Mouse (Mus musculus): Measurements from ENCODE around the gene Prkag2. TPM values are rescaled to one million over a fixed set of nuclear protein-coding genes. Genes with fewer than 3 reads are reported as not detected.

Prkag2 gene
- polyA plus RNA-seq, 1 experiment from 2014 or later, result 59.1 TPM

GRCm38 (mm10) chr5:24889860-24890259 lies 210.6 kb downstream of the Prkag2 start:
- ATAC-seq (ENCODE audit: insufficient read depth, low FRiP score, low TSS enrichment), result no peak
- H3K4me3 ChIP-seq (ENCODE audit: low read depth, low read length), result no peak overlapping the region
- WGBS, result 63% methylated on average over 9 of the region's 9 CpGs

GRCm38 (mm10) chr5:24888874-24889591 lies 211.4 kb downstream of the Prkag2 start:
- no peak for ATAC-seq (ENCODE audit: insufficient read depth, low FRiP score, low TSS enrichment)
- H3K36me3 ChIP-seq (ENCODE audit: control insufficient read depth, insufficient read depth, low read length), result peaks cover 3% of the 10 kb centered on the region; the same call in 1 of the 2 replicates
- no peak overlapping the region for H3K27ac ChIP-seq (ENCODE audit: low read depth, low read length)
- no peak overlapping the region for H3K9ac ChIP-seq (ENCODE audit: low read length)
- H3K4me3 ChIP-seq (ENCODE audit: low read depth, low read length), result no peak overlapping the region
- no peaks in the 10 kb centered on the region for H3K4me1 ChIP-seq (ENCODE audit: control insufficient read depth, insufficient read depth, low read length)
- no peaks in the 10 kb centered on the region for H3K9me3 ChIP-seq (ENCODE audit: control insufficient read depth, low read length)
- WGBS, result 88% methylated on average over 11 of the region's 11 CpGs
- no peaks in the 10 kb centered on the region for H3K27me3 ChIP-seq (ENCODE audit: control insufficient read depth, insufficient read depth, low read length)
- H3K4me2 ChIP-seq (ENCODE audit: low read depth), result no peak overlapping the region
- DNase-seq (ENCODE audit: low spot score), result no peak

More at GRCm38 (mm10) chr5:24889860-24890259, 210.6 kb downstream of the Prkag2 start:
- H3K4me1 ChIP-seq (ENCODE audit: control insufficient read depth, insufficient read depth, low read length), result no peaks in the 10 kb centered on the region
- H3K27me3 ChIP-seq (ENCODE audit: control insufficient read depth, insufficient read depth, low read length), result no peaks in the 10 kb centered on the region
- H3K4me2 ChIP-seq (ENCODE audit: low read depth), result no peak overlapping the region
- H3K36me3 ChIP-seq (ENCODE audit: control insufficient read depth, insufficient read depth, low read length), result peaks cover 3% of the 10 kb centered on the region; the same call in 1 of the 2 replicates
- no peak for DNase-seq (ENCODE audit: low spot score)
- H3K27ac ChIP-seq (ENCODE audit: low read depth, low read length), result no peak overlapping the region
- H3K9ac ChIP-seq (ENCODE audit: low read length), result no peak overlapping the region
- no peaks in the 10 kb centered on the region for H3K9me3 ChIP-seq (ENCODE audit: control insufficient read depth, low read length)

GRCm38 (mm10) chr5:24887271-24887670 lies 213.2 kb downstream of the Prkag2 start:
- Histone ChIP-seq H3K27ac (ENCODE audit: low read depth, low read length) (no peak overlapping the region), H3K27me3 (ENCODE audit: control insufficient read depth, insufficient read depth, low read length) (no peaks in the 10 kb centered on the region), H3K9ac (ENCODE audit: low read length) (no peak overlapping the region), H3K4me3 (ENCODE audit: low read depth, low read length) (no peak overlapping the region), H3K36me3 (ENCODE audit: control insufficient read depth, insufficient read depth, low read length) (peaks cover 3% of the 10 kb centered on the region; the same call in 1 of the 2 replicates), H3K4me1 (ENCODE audit: control insufficient read depth, insufficient read depth, low read length) (no peaks in the 10 kb centered on the region), H3K4me2 (ENCODE audit: low read depth) (no peak overlapping the region), H3K9me3 (ENCODE audit: control insufficient read depth, low read length) (no peaks in the 10 kb centered on the region)
- no peak for DNase-seq (ENCODE audit: low spot score)
- ATAC-seq (ENCODE audit: insufficient read depth, low FRiP score, low TSS enrichment), result no peak
- WGBS, result 92% methylated on average over 8 of the region's 8 CpGs

- H3K4me2 ChIP-seq (ENCODE audit: low read depth), result no peak overlapping the region
- H3K27me3 ChIP-seq (ENCODE audit: control insufficient read depth, insufficient read depth, low read length), result no peaks in the 10 kb centered on the region
- H3K9me3 ChIP-seq (ENCODE audit: control insufficient read depth, low read length), result no peaks in the 10 kb centered on the region
- DNase-seq (ENCODE audit: low spot score), result no peak
- no peak for ATAC-seq (ENCODE audit: insufficient read depth, low FRiP score, low TSS enrichment)
- H3K4me1 ChIP-seq (ENCODE audit: control insufficient read depth, insufficient read depth, low read length), result no peaks in the 10 kb centered on the region
- WGBS, result 79% methylated on average over 4 of the region's 4 CpGs
- no peak overlapping the region for H3K4me3 ChIP-seq (ENCODE audit: low read depth, low read length)
- no peaks in the 10 kb centered on the region for H3K36me3 ChIP-seq (ENCODE audit: control insufficient read depth, insufficient read depth, low read length)
- H3K27ac ChIP-seq (ENCODE audit: low read depth, low read length), result no peak overlapping the region
- H3K9ac ChIP-seq (ENCODE audit: low read length), result no peak overlapping the region
These were observed 221.7 kb downstream of the Prkag2 start for GRCm38 (mm10) chr5:24878713-24879112.

GRCm38 (mm10) chr5:24877836-24878624 lies 222.4 kb downstream of the Prkag2 start:
- Histone ChIP-seq H3K36me3 (ENCODE audit: control insufficient read depth, insufficient read depth, low read length) (no peaks in the 10 kb centered on the region), H3K9me3 (ENCODE audit: control insufficient read depth, low read length) (no peaks in the 10 kb centered on the region), H3K9ac (ENCODE audit: low read length) (no peak overlapping the region), H3K27me3 (ENCODE audit: control insufficient read depth, insufficient read depth, low read length) (no peaks in the 10 kb centered on the region), H3K4me3 (ENCODE audit: low read depth, low read length) (no peak overlapping the region), H3K4me1 (ENCODE audit: control insufficient read depth, insufficient read depth, low read length) (no peaks in the 10 kb centered on the region), H3K4me2 (ENCODE audit: low read depth) (no peak overlapping the region), H3K27ac (ENCODE audit: low read depth, low read length) (no peak overlapping the region)
- WGBS, result 75% methylated on average over 11 of the region's 11 CpGs
- ATAC-seq (ENCODE audit: insufficient read depth, low FRiP score, low TSS enrichment) (no peak), DNase-seq (ENCODE audit: low spot score) (no peak)

GRCm38 (mm10) chr5:24876653-24877052 lies 223.8 kb downstream of the Prkag2 start:
- Histone ChIP-seq H3K27me3 (ENCODE audit: control insufficient read depth, insufficient read depth, low read length) (no peaks in the 10 kb centered on the region), H3K9ac (ENCODE audit: low read length) (no peak overlapping the region), H3K27ac (ENCODE audit: low read depth, low read length) (no peak overlapping the region), H3K4me1 (ENCODE audit: control insufficient read depth, insufficient read depth, low read length) (no peaks in the 10 kb centered on the region), H3K36me3 (ENCODE audit: control insufficient read depth, insufficient read depth, low read length) (no peaks in the 10 kb centered on the region), H3K9me3 (ENCODE audit: control insufficient read depth, low read length) (no peaks in the 10 kb centered on the region), H3K4me3 (ENCODE audit: low read depth, low read length) (no peak overlapping the region), H3K4me2 (ENCODE audit: low read depth) (no peak overlapping the region)
- DNase-seq (ENCODE audit: low spot score) (no peak), ATAC-seq (ENCODE audit: insufficient read depth, low FRiP score, low TSS enrichment) (no peak)
- WGBS, result 89% methylated on average over 9 of the region's 9 CpGs

- H3K9me3 ChIP-seq (ENCODE audit: control insufficient read depth, low read length), result no peaks in the 10 kb centered on the region
These were observed 226.3 kb downstream of the Prkag2 start for GRCm38 (mm10) chr5:24874111-24874510.

GRCm38 (mm10) chr5:24873221-24873620 lies 227.2 kb downstream of the Prkag2 start:
- DNase-seq (ENCODE audit: low spot score), result no peak
- Histone ChIP-seq H3K4me3 (ENCODE audit: low read depth, low read length) (no peak overlapping the region), H3K27me3 (ENCODE audit: control insufficient read depth, insufficient read depth, low read length) (no peaks in the 10 kb centered on the region), H3K36me3 (ENCODE audit: control insufficient read depth, insufficient read depth, low read length) (no peaks in the 10 kb centered on the region), H3K9ac (ENCODE audit: low read length) (no peak overlapping the region), H3K27ac (ENCODE audit: low read depth, low read length) (no peak overlapping the region), H3K9me3 (ENCODE audit: control insufficient read depth, low read length) (no peaks in the 10 kb centered on the region), H3K4me1 (ENCODE audit: control insufficient read depth, insufficient read depth, low read length) (no peaks in the 10 kb centered on the region), H3K4me2 (ENCODE audit: low read depth) (no peak overlapping the region)
- ATAC-seq (ENCODE audit: insufficient read depth, low FRiP score, low TSS enrichment), result no peak
- WGBS, result 62% methylated on average over 6 of the region's 6 CpGs

More at GRCm38 (mm10) chr5:24874111-24874510, 226.3 kb downstream of the Prkag2 start:
- Histone ChIP-seq H3K4me3 (ENCODE audit: low read depth, low read length) (no peak overlapping the region), H3K4me1 (ENCODE audit: control insufficient read depth, insufficient read depth, low read length) (no peaks in the 10 kb centered on the region), H3K27me3 (ENCODE audit: control insufficient read depth, insufficient read depth, low read length) (no peaks in the 10 kb centered on the region), H3K4me2 (ENCODE audit: low read depth) (no peak overlapping the region), H3K9ac (ENCODE audit: low read length) (no peak overlapping the region), H3K27ac (ENCODE audit: low read depth, low read length) (no peak overlapping the region), H3K36me3 (ENCODE audit: control insufficient read depth, insufficient read depth, low read length) (no peaks in the 10 kb centered on the region)
- no peak for ATAC-seq (ENCODE audit: insufficient read depth, low FRiP score, low TSS enrichment)
- no peak for DNase-seq (ENCODE audit: low spot score)
- 87% methylated on average over 4 of the region's 4 CpGs for WGBS

All from neural tube, embryonic 11.5 days (tissue).